Mouse (Mus musculus) heart, embryonic 16.5 days (tissue): ENCODE measurements at regions not wholly inside any gene's neighbourhood (a gene's known extent, or its start where the extent isn't known, plus 50 kb on each side); places are given as distances from the start of the nearest gene placed in this dataset.

Source experiments
- ATAC-seq: fragments of 200-750 bp; cut with Nextera tagmentation; replicated peaks from 2 replicates; pipeline ENCODE4 v1.8.0; 2017; ENCODE audit warnings: moderate number of reproducible peaks; ENCODE audit not compliant: insufficient read depth, low FRiP score; ENCODE audit errors: extremely low read depth
- H3K27ac ChIP-seq: fragments of 300-500 bp; sonication (generic); 2 replicates; pipeline ENCODE4 v1.5.1; 2014; ENCODE audit warnings: mild to moderate bottlenecking, low read length, control low read depth, moderate library complexity
- H3K27me3 ChIP-seq: fragments of 300-500 bp; sonication (generic); 2 replicates; pipeline ENCODE4 v1.6.1; 2014; ENCODE audit warnings: low read length, mixed read lengths; ENCODE audit not compliant: control insufficient read depth, insufficient read depth
- H3K36me3 ChIP-seq: fragments of 300-500 bp; sonication (generic); 2 replicates; pipeline ENCODE4 v1.6.1; 2014; ENCODE audit not compliant: control insufficient read depth, insufficient read depth
- H3K4me1 ChIP-seq: fragments of 300-500 bp; sonication (generic); 2 replicates; pipeline ENCODE4 v1.6.1; 2014; ENCODE audit warnings: low read length, mixed read lengths; ENCODE audit not compliant: control insufficient read depth, insufficient read depth
- H3K4me2 ChIP-seq: fragments of 300-500 bp; sonication (generic); 2 replicates; pipeline ENCODE4 v1.6.1; 2014; ENCODE audit warnings: low read depth, mild to moderate bottlenecking, control low read depth, low read length
- H3K4me3 ChIP-seq: fragments of 300-500 bp; sonication (generic); 2 replicates; pipeline ENCODE4 v1.5.1; 2014; ENCODE audit warnings: mild to moderate bottlenecking, control low read depth, low read length
- H3K9ac ChIP-seq: fragments of 300-500 bp; sonication (generic); 2 replicates; pipeline ENCODE4 v1.6.1; 2014; ENCODE audit warnings: low read length, control low read depth
- H3K9me3 ChIP-seq: fragments of 300-500 bp; sonication (generic); replicated peaks from 2 replicates; pipeline ENCODE4 v1.6.1; 2016; ENCODE audit warnings: low read length; ENCODE audit not compliant: control insufficient read depth
- WGBS: fragments of 180-500 bp; shearing (Covaris S2); extraction: QIAGEN DNeasy Blood & Tissue Kit; methylation state at CpG from one replicate; pipeline ENCODE4 v1.1.7; 2014; 5-methylcytosine and 5-hydroxymethylcytosine counted together

GRCm38 (mm10) chr15:63218393-63219060, 626.5 kb downstream of the Gsdmc2 start:
- no peak overlapping the region for H3K27ac ChIP-seq
- H3K9ac ChIP-seq = no peak overlapping the region
- H3K4me2 ChIP-seq = no peak overlapping the region
- H3K27me3 ChIP-seq = no peaks in the 10 kb centered on the region
- H3K4me1 ChIP-seq = no peaks in the 10 kb centered on the region
- no peaks in the 10 kb centered on the region for H3K36me3 ChIP-seq
- no peak for ATAC-seq
- H3K9me3 ChIP-seq = no peaks in the 10 kb centered on the region
- H3K4me3 ChIP-seq = no peak overlapping the region
- 57% methylated on average over 2 of the region's 2 CpGs for WGBS

- no peak overlapping the region for H3K9ac ChIP-seq
- H3K4me2 ChIP-seq = no peak overlapping the region
- 92% methylated on average over 1 of the region's 1 CpGs for WGBS
- no peaks in the 10 kb centered on the region for H3K27me3 ChIP-seq
- no peaks in the 10 kb centered on the region for H3K4me1 ChIP-seq
- no peaks in the 10 kb centered on the region for H3K9me3 ChIP-seq
- H3K36me3 ChIP-seq = no peaks in the 10 kb centered on the region
- no peak overlapping the region for H3K4me3 ChIP-seq
- ATAC-seq = no peak
- H3K27ac ChIP-seq = no peak overlapping the region
These were observed 639.8 kb downstream of the Gsdmc2 start for GRCm38 (mm10) chr15:63205150-63205549.

- Histone ChIP-seq H3K9ac (no peak overlapping the region), H3K4me3 (no peak overlapping the region), H3K4me1 (peaks cover 6% of the 10 kb centered on the region; the same call in 1 of the 2 replicates), H3K36me3 (no peaks in the 10 kb centered on the region), H3K4me2 (no peak overlapping the region), H3K9me3 (no peaks in the 10 kb centered on the region), H3K27ac (no peak overlapping the region), H3K27me3 (no peaks in the 10 kb centered on the region)
- no peak for ATAC-seq
- 78% methylated on average over 2 of the region's 2 CpGs for WGBS
These were observed 649.9 kb downstream of the Gsdmc2 start for GRCm38 (mm10) chr15:63195031-63195430.

GRCm38 (mm10) chr15:63194492-63194797, 650.5 kb downstream of the Gsdmc2 start:
- H3K9ac ChIP-seq = no peak overlapping the region
- H3K4me3 ChIP-seq = no peak overlapping the region
- no peak overlapping the region for H3K27ac ChIP-seq
- ATAC-seq = no peak
- H3K36me3 ChIP-seq = no peaks in the 10 kb centered on the region
- peaks cover 7% of the 10 kb centered on the region; the same call in 1 of the 2 replicates for H3K4me1 ChIP-seq
- H3K4me2 ChIP-seq = no peak overlapping the region
- WGBS = 27% methylated on average over 1 of the region's 1 CpGs
- H3K9me3 ChIP-seq = no peaks in the 10 kb centered on the region
- no peaks in the 10 kb centered on the region for H3K27me3 ChIP-seq

- WGBS = 59% methylated on average over 2 of the region's 2 CpGs
These were observed 651.1 kb downstream of the Gsdmc2 start for GRCm38 (mm10) chr15:63193617-63194491.

GRCm38 (mm10) chr15:63191731-63192130, 653.2 kb downstream of the Gsdmc2 start:
- Histone ChIP-seq H3K9ac (no peak overlapping the region), H3K27me3 (no peaks in the 10 kb centered on the region), H3K4me2 (no peak overlapping the region), H3K4me3 (no peak overlapping the region), H3K36me3 (no peaks in the 10 kb centered on the region), H3K4me1 (peaks cover 9% of the 10 kb centered on the region; the same call in 1 of the 2 replicates), H3K27ac (no peak overlapping the region), H3K9me3 (no peaks in the 10 kb centered on the region)
- ATAC-seq = no peak
- 92% methylated on average over 2 of the region's 2 CpGs for WGBS

More at GRCm38 (mm10) chr15:63193617-63194491, 651.1 kb downstream of the Gsdmc2 start:
- Histone ChIP-seq H3K9ac (no peak overlapping the region), H3K4me1 (peaks cover 9% of the 10 kb centered on the region; the same call in 1 of the 2 replicates), H3K9me3 (no peaks in the 10 kb centered on the region), H3K36me3 (no peaks in the 10 kb centered on the region), H3K27ac (no peak overlapping the region), H3K4me2 (no peak overlapping the region), H3K4me3 (no peak overlapping the region), H3K27me3 (no peaks in the 10 kb centered on the region)
- ATAC-seq = no peak

- no peaks in the 10 kb centered on the region for H3K27me3 ChIP-seq
- no peak for ATAC-seq
- no peak overlapping the region for H3K27ac ChIP-seq
- H3K9me3 ChIP-seq = no peaks in the 10 kb centered on the region
- 43% methylated on average over 2 of the region's 2 CpGs for WGBS
- H3K4me3 ChIP-seq = no peak overlapping the region
- no peaks in the 10 kb centered on the region for H3K36me3 ChIP-seq
- H3K4me1 ChIP-seq = peaks cover 9% of the 10 kb centered on the region; the same call in 1 of the 2 replicates
- H3K9ac ChIP-seq = no peak overlapping the region
- H3K4me2 ChIP-seq = no peak overlapping the region
These were observed 654.9 kb downstream of the Gsdmc2 start for GRCm38 (mm10) chr15:63190086-63190485.

- ATAC-seq = no peak
- Histone ChIP-seq H3K36me3 (no peaks in the 10 kb centered on the region), H3K27ac (no peak overlapping the region), H3K27me3 (no peaks in the 10 kb centered on the region), H3K4me2 (no peak overlapping the region), H3K4me3 (no peak overlapping the region), H3K9me3 (no peaks in the 10 kb centered on the region), H3K9ac (no peak overlapping the region), H3K4me1 (no peaks in the 10 kb centered on the region)
These were observed 674.0 kb downstream of the Gsdmc2 start for GRCm38 (mm10) chr15:63171003-63171402.

GRCm38 (mm10) chr15:63170171-63170570, 674.8 kb downstream of the Gsdmc2 start:
- H3K9ac ChIP-seq = no peak overlapping the region
- no peak overlapping the region for H3K4me2 ChIP-seq
- no peak for ATAC-seq
- no peak overlapping the region for H3K27ac ChIP-seq
- WGBS = 56% methylated on average over 1 of the region's 1 CpGs
- H3K36me3 ChIP-seq = no peaks in the 10 kb centered on the region
- H3K27me3 ChIP-seq = no peaks in the 10 kb centered on the region
- no peak overlapping the region for H3K4me3 ChIP-seq
- no peaks in the 10 kb centered on the region for H3K4me1 ChIP-seq
- no peaks in the 10 kb centered on the region for H3K9me3 ChIP-seq
